In the genomic region with DNA sequence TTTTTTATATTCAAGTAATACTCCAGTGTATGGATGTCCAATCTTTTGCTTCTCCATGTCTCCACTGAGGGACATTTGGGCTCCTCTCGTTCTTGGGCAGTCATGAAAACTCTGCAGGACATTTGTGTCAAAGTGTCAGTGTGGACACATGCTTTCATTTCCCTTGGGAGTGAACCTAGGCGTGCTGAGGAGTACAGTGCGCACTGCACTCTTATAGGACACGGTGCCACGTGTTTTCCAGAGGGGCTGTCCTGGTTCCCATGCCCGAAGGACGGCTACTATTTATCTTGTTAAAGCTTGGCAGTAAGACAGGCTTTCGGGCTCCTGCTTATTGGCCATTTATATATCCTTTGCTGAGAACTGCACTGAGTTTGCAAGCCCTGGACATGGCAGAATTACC, we compare ENCODE assay signal across 22 mouse cellular contexts. TPM values are rescaled to one million over a fixed set of nuclear protein-coding genes. Genes with fewer than 3 reads are reported as not detected.
"Had no signal": no experiment of that assay in that cellular context is flagged by ENCODE, and none has a peak within 500 bp of the region (broad histone marks: within the 10 kb centered on the region; RNA-seq: fewer than 3 reads in every experiment).

No protein-coding gene starts in this region.

- ATAC-seq: liver, embryonic 12.5 days; midbrain, embryonic 13.5 days; midbrain, embryonic 16.5 days had no signal

- H3K27ac ChIP-seq: left cerebral cortex, adult 2 months; liver, embryonic 12.5 days; liver, embryonic 15.5 days; lung, embryonic 15.5 days; midbrain, embryonic 10.5 days; midbrain, embryonic 13.5 days; stomach, postnatal 0 days had no signal

- DNase-seq: kidney, adult 9 months; kidney, postnatal 14 days; kidney, postnatal 4 days; layer of hippocampus, postnatal 36 days; lung, adult 18-20 months; lung, postnatal 10 days; lung, postnatal 36 days; thymus, adult 2 months; thymus, postnatal 14 days; thymus, postnatal 4 days had no signal

- H3K4me3 ChIP-seq: left cerebral cortex, adult 2 months; liver, embryonic 12.5 days; liver, embryonic 15.5 days; lung, embryonic 15.5 days; megakaryocyte, embryonic 14.5 days; midbrain, embryonic 10.5 days; midbrain, embryonic 13.5 days had no signal

RNA-seq across cellular contexts. Expression of a gene that starts 42.1 kb away (rescaled TPM):
- total RNA-seq: left cerebral cortex, adult 2 months; left cerebral cortex, postnatal 10 days had no signal
- polyA plus RNA-seq: liver, embryonic 15.5 days; lung, embryonic 15.5 days; midbrain, embryonic 13.5 days; midbrain, embryonic 16.5 days; neural tube, embryonic 11.5 days; neural tube, embryonic 14.5 days; stomach, postnatal 0 days; thymus, adult 2 months had no signal
